Mouse (Mus musculus): ENCODE measurements around the gene Acadvl. TPM values are rescaled to one million over a fixed set of nuclear protein-coding genes. Genes with fewer than 3 reads are reported as not detected.
A peak's percentile ranks its signal among the peaks of the same experiment; 100 is the strongest.
"Not testable (repeated sequence)": the region's sequence is repeated elsewhere in the genome, so short reads cannot be mapped to it uniquely, and the experiment has no call there.

Acadvl gene
- polyA plus RNA-seq, 1 experiment, result 3.2 TPM

DNA sequence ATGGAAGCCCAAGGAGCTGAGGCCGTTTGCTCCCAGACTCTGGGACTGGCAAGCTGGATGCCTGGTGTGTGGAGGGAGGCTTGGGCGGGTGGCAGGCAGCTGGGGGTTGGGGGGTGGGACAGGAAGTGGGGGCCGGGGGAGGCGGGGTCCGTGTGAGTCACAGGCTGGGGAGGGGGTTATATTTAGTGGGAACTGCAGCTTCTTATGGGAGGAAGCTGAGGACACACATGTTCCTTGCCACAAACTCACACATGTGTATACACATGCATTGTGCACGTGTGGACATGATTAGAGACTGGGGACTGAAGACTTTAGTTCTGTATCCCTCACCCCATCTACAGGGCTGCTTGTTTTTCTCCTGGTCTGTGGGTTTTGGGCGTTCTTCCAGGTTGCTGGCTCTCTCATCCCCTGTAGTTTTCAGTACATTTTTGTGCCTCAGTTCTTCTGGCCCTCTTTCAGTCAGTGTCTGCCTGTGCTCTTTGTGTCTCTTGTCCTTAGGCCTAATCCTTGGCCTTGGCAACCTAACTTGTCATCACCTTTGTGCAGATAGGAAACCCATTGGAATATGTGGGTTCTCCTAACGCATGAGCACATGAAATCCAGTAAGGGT, 4.9 kb upstream of the Acadvl start:
- no peaks in the 10 kb centered on the region for H3K36me3 ChIP-seq (ENCODE audit: control insufficient read depth)
- no peak overlapping the region for H3K4me3 ChIP-seq (replicated peaks)
- peaks cover 3% of the 10 kb centered on the region; the same call in 1 of the 2 replicates for H3K9me3 ChIP-seq (ENCODE audit: control insufficient read depth, low read length)
- H3K4me1 ChIP-seq (ENCODE audit: control insufficient read depth), result peaks cover 51% of the 10 kb centered on the region
- H3K27me3 ChIP-seq (ENCODE audit: control insufficient read depth), result peaks cover 39% of the 10 kb centered on the region
- TF ChIP-seq GATA1 (IDR thresholded peaks at IDR 0.05; ENCODE audit: low read length), result no peak
- TF ChIP-seq TAL1 (IDR thresholded peaks at IDR 0.05; ENCODE audit: low read length), result no peak

DNA sequence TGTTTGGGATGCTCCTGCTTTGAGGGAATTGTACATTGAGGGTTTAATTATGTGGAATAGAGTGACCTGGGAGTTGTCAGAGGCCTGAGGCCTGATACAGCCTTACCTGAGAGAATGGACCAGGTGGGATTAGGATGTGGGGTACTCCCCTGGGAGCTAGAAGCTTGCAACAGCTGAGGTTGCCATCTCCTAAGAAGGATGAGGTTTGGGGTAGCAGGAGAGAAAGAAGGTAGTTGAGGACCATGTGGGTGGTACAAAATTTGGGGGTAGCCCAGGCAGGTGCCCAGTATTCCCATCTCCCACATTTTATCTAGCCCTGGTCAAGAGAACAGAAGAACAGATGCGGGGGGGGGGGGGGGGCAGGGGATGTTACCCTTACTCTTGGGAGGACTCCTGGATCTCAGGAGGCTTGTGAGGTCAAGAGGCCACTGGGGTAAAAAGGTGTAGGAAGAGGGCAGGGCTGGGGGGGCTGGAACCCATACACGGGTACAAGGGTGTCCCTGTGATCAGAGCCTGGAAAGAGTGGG, 4.3 kb upstream of the Acadvl start:
- Histone ChIP-seq H3K36me3 (ENCODE audit: control insufficient read depth) (no peaks in the 10 kb centered on the region; the same call in 1 of the 2 replicates), H3K27me3 (ENCODE audit: control insufficient read depth) (peaks cover 33% of the 10 kb centered on the region), H3K4me1 (ENCODE audit: control insufficient read depth) (peaks cover 56% of the 10 kb centered on the region), H3K4me3 (replicated peaks) (no peak overlapping the region), H3K9me3 (ENCODE audit: control insufficient read depth, low read length) (peaks cover 3% of the 10 kb centered on the region; the same call in 1 of the 2 replicates)
- no peak for TF ChIP-seq GATA1 (IDR thresholded peaks at IDR 0.05; ENCODE audit: low read length)
- TF ChIP-seq TAL1 (IDR thresholded peaks at IDR 0.05; ENCODE audit: low read length), result no peak

- TF ChIP-seq TAL1 (IDR thresholded peaks at IDR 0.05; ENCODE audit: low read length), result no peak
- TF ChIP-seq GATA1 (IDR thresholded peaks at IDR 0.05; ENCODE audit: low read length), result no peak
- peak overlapping the region; percentile 35 for H3K4me3 ChIP-seq (replicated peaks)
- H3K36me3 ChIP-seq (ENCODE audit: control insufficient read depth), result peaks cover 12% of the 10 kb centered on the region
- H3K4me1 ChIP-seq (ENCODE audit: control insufficient read depth), result peaks cover 67% of the 10 kb centered on the region
- peaks cover 3% of the 10 kb centered on the region; the same call in 1 of the 2 replicates for H3K9me3 ChIP-seq (ENCODE audit: control insufficient read depth, low read length)
- peaks cover 21% of the 10 kb centered on the region for H3K27me3 ChIP-seq (ENCODE audit: control insufficient read depth)
These were observed 3.1 kb upstream of the Acadvl start for GRCm38 (mm10) chr11:70018131-70018990.

DNA sequence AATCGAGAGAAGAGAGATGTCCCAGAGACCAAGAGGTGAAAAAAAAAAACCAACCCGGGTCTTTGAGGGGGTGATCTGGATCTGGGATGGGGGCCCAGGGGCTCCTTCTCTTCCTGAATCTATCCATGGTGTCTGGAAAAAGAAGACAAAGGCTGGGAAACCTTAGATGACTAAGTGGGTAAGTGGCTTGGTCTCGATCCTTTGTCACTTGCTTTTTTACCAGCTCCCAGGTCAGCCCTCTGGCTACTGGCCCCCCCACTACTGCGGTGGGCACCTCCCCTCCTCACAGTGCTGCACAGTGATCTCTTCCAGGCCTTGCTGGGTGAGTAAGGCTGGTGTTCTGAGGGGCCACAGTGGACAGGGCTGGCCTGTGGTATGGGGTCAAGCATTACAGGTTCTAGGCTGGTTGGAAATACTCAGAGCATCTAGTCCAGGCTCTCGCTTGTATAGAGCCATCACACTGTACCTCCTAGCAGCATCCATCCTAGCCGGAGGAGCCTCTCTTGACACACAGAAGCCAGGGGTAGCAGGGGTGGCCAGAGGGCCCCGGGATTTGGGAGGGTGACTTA, 2.1 kb upstream of the Acadvl start:
- H3K4me3 ChIP-seq (replicated peaks), result no peak overlapping the region

GRCm38 (mm10) chr11:70016669-70017068, 1.5 kb upstream of the Acadvl start, which contains the start of gene Dlg4:
TSS of gene Dlg4 (plus strand) at chr11:70016942.
- Histone ChIP-seq H3K4me3 (replicated peaks) (no peak within 1 kb of the TSS), H3K36me3 (ENCODE audit: control insufficient read depth) (peaks cover 29% of the 10 kb centered on the region), H3K9me3 (ENCODE audit: control insufficient read depth, low read length) (peaks cover 3% of the 10 kb centered on the region; the same call in 1 of the 2 replicates), H3K4me1 (ENCODE audit: control insufficient read depth) (peaks cover 65% of the 10 kb centered on the region), H3K27me3 (ENCODE audit: control insufficient read depth) (peaks cover 4% of the 10 kb centered on the region)
- no peak for TF ChIP-seq GATA1 (IDR thresholded peaks at IDR 0.05; ENCODE audit: low read length)
- no peak for TF ChIP-seq TAL1 (IDR thresholded peaks at IDR 0.05; ENCODE audit: low read length)

More for the DNA sequence above, 2.1 kb upstream of the Acadvl start:
- peaks cover 22% of the 10 kb centered on the region for H3K36me3 ChIP-seq (ENCODE audit: control insufficient read depth)
- TF ChIP-seq GATA1 (IDR thresholded peaks at IDR 0.05; ENCODE audit: low read length) (no peak), TAL1 (IDR thresholded peaks at IDR 0.05; ENCODE audit: low read length) (no peak)
- peaks cover 67% of the 10 kb centered on the region for H3K4me1 ChIP-seq (ENCODE audit: control insufficient read depth)
- H3K9me3 ChIP-seq (ENCODE audit: control insufficient read depth, low read length), result peaks cover 3% of the 10 kb centered on the region; the same call in 1 of the 2 replicates
- H3K27me3 ChIP-seq (ENCODE audit: control insufficient read depth), result peaks cover 10% of the 10 kb centered on the region

DNA sequence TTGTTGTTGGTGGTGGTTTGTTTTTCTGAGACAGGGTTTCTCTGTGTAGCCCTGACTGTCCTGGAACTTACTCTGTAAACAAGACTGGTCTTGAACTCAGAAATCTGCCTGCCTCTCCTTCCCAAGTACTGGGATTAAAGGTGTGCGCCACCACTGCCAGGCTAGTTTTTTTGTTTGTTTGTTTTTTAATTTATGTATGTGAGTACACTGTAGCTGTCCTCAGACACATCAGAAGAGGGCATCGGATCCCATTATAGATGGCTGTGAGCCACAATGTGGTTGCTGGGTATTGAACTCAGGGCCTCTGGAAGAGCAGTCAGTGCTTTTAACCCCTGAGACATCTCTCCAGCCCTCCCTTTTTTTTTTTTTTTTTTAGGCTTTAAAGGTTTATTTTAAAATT, 966 bp upstream of the Acadvl start:
- Histone ChIP-seq H3K4me1 (ENCODE audit: control insufficient read depth) (peaks cover 60% of the 10 kb centered on the region), H3K36me3 (ENCODE audit: control insufficient read depth) (peaks cover 34% of the 10 kb centered on the region)
- not testable (repeated sequence) for H3K4me3 ChIP-seq (replicated peaks); H3K27me3 ChIP-seq (ENCODE audit: control insufficient read depth); H3K9me3 ChIP-seq (ENCODE audit: control insufficient read depth, low read length)

GRCm38 (mm10) chr11:70015677-70016076, 466 bp upstream of the Acadvl start:
- Histone ChIP-seq H3K27me3 (ENCODE audit: control insufficient read depth) (no peaks in the 10 kb centered on the region), H3K36me3 (ENCODE audit: control insufficient read depth) (peaks cover 38% of the 10 kb centered on the region), H3K4me3 (replicated peaks) (peak overlapping the region; percentile 81), H3K4me1 (ENCODE audit: control insufficient read depth) (peaks cover 55% of the 10 kb centered on the region), H3K9me3 (ENCODE audit: control insufficient read depth, low read length) (no peaks in the 10 kb centered on the region)
- TF ChIP-seq TAL1 (IDR thresholded peaks at IDR 0.05; ENCODE audit: low read length) (no peak), GATA1 (IDR thresholded peaks at IDR 0.05; ENCODE audit: low read length) (no peak)

DNA sequence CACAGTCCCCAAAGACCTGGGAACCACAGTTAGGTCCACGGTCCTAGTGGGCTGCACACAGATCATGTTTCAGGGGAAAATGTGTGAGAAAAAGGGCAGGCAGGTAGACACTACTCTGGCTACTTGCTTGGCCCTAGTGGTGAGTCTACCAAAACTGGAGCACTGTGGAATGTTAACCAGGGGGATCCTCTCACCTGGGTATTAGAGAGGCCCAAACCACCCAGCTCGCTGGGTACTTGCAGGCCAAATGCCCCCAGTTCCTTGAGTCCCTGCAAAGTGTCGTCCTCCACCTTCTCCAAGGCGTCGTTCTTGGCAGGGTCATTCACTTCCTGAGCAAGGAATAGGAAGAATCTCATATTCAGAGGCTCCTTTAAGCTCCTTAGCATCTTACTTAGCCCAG, 1.2 kb downstream of the Acadvl start:
- H3K4me3 ChIP-seq (replicated peaks), result peak overlapping the region; percentile 81
- H3K9me3 ChIP-seq (ENCODE audit: control insufficient read depth, low read length), result no peaks in the 10 kb centered on the region
- H3K4me1 ChIP-seq (ENCODE audit: control insufficient read depth), result peaks cover 44% of the 10 kb centered on the region
- H3K27me3 ChIP-seq (ENCODE audit: control insufficient read depth), result no peaks in the 10 kb centered on the region
- peaks cover 55% of the 10 kb centered on the region for H3K36me3 ChIP-seq (ENCODE audit: control insufficient read depth)
- TF ChIP-seq GATA1 (IDR thresholded peaks at IDR 0.05; ENCODE audit: low read length) (no peak), TAL1 (IDR thresholded peaks at IDR 0.05; ENCODE audit: low read length) (no peak)

DNA sequence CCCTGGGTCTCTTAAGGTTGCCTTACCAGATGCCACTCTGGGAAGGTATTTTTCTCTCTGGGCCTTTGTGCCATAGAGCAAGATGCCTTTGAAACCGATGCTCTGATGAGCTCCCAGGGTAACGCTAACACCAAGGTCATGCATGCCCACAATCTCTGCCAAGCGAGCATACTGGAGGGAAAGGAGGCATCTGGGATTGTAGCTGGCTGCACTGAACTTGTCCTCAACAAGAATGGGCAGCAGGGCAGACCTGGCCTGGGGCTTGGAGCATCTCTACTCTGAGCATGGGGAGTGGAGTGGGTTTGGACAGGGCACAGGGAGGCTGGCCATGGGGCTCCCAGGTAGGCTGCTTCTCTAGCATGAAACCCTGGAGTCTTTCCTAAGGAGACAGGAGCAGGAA, 1.8 kb downstream of the Acadvl start:
- H3K36me3 ChIP-seq (ENCODE audit: control insufficient read depth), result peaks cover 61% of the 10 kb centered on the region
- no peaks in the 10 kb centered on the region for H3K9me3 ChIP-seq (ENCODE audit: control insufficient read depth, low read length)
- H3K27me3 ChIP-seq (ENCODE audit: control insufficient read depth), result no peaks in the 10 kb centered on the region
- no peak overlapping the region for H3K4me3 ChIP-seq (replicated peaks)
- H3K4me1 ChIP-seq (ENCODE audit: control insufficient read depth), result peaks cover 38% of the 10 kb centered on the region
- TF ChIP-seq GATA1 (IDR thresholded peaks at IDR 0.05; ENCODE audit: low read length) (no peak), TAL1 (IDR thresholded peaks at IDR 0.05; ENCODE audit: low read length) (no peak)
